Mouse (Mus musculus) lung, postnatal 25 days (tissue): ENCODE results near the gene Ubap1l.

Experiments used
- DNase-seq: peaks from one replicate; pipeline ENCODE4 v3.0.0; 2022; ENCODE audit warnings: low spot score

The Ubap1l gene

DNA sequence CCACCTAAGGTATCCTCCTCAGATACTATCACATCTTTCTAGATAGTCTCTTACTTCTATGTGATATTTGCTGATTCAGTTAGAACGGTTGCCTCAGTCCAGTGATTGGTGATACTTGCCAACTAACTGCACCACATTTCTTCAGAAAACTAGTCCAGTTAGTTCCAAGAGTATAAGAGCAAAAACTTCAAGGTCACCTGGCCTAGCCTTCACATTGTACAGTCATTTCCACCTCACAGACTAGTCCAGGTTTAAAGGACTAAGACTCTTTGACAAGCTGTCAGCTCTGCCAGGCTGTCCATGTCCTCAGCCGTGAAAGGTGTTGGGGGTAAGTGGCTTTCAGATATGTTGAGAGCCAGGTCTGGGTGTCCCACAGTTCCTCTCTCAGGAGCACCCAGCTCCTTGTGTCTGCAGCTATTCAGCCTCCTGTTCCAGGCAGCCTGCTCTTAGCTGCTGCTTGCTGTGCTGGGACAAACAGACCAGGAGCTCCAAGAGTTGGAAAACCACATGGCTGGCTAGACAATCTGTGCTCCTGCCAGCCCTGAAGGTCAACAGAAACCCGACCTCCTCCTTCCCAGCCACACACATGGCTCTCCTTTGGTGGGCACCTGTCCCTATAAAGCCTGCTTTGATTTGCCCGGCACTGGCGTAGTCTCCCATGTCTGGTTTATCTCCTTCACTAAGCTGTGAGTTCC is 13.8 kb downstream of the Ubap1l start:
- DNase-seq, result no peak

DNA sequence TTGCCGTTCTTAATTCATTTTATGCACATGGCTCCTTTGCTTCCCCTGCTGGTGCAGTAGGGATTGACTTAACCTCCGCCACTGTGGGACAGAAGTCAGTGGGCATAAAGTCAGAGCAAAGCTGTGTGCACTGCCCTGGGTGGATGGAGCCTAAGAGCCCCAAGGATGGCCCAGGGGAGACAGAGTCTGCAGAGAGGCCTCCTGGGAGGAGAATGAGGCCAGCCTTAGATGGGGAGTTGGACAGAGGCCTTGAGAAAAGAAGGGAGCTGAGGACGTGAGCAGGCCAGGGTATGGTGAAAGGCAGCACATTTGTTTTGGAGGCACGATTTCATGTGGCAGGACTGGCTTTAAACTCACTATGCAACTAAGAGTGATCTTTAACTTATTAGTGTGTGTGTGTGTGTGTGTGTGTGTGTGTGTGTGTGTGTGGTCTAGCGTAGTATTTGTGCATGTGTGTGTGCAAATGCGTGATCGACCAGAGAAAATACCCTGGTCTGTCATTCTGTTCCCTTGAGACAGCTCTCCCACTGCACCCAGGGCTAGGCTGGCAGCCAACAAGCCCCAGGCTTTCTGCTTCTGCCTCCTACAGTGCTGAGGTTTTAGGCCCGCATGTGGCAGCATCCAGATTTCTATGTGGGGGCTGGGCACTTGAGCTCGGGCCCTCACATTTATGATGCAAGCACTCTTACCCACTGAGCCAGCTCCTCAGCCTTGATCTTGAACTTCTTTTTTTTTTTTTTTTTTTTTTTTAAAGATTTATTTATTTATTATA is 14.5 kb downstream of the Ubap1l start:
- DNase-seq, result no peak

DNA sequence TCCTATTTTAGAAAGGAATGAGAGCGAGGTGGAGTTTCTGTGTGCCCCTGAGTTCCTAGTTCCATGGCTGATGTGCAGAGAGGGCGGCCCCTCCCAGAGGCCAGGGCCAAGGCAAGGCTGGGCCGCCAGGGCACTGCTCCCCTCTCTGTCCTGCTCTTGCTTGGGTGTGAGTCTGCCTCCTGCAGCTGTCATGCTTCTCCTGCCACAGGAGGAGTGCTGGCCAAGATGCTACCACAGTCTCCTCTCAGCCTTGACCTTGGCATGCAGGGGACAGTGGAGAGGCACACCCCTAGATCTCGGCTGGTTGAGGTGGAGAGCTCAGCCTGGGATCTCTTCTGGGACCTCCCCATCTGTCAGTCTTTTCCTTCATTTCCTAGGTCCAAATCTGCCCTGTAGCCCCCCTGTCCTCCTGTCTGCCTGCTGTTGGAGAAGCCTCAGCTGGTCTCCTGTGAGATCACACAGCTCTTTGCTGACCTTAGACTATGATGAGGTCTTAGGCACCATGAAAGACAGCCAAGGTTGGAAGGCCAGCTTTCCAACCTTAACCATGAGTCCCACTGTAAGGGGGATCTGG is 20.3 kb downstream of the Ubap1l start:
- DNase-seq, result peak; percentile 30

DNA sequence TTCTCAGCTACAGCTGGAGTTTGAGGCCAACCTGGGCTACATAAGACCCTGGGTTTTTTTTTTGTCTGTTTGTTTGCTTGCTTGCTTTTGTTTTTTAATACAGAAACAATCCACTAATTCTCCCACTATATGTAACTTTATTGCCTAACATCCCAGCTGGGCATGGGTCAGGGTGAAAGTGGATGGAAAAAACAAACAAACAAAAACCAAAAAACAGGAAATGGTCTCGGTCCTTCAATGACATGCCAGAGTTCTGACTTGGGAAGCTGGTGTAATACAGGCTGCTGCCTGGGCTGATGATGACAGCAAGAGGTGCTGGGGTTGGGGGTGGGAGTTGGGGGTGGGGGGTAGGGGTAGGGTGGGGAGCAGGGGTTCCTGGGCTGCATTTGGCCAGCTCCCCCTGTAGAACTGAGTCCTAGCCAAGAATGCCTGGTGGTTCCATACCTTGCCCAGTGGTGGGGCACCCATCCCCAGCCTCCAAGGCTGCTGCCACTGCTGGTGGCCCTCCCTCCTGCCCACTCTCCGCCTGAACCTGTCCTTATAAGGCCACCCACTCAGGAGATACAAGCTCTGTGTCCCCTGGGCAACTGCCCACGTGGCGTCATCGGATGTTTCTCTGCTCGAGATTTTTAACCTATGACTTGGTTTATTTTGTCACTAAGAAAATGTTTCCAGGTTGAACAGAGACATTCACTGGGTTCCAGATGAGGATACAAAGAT is 21.4 kb downstream of the Ubap1l start:
- DNase-seq, result no peak

DNA sequence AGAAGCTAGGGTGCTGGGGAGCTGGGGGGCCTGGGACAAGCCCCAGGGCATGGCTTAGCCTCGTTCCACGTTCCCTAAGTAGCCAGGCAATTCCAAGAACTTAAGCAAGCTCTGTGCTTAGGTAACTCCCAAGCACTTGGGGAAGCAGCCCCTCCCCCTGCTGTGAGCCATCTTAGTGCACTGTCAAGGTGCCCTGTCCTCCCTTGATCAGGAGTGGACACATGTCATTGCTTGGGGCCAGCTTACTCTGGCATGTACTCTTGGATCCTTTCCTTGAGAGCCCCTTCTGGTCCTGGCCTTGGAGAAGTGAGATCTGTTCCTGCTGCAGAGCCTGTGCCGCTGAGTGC is 21.9 kb downstream of the Ubap1l start:
- no peak for DNase-seq

DNA sequence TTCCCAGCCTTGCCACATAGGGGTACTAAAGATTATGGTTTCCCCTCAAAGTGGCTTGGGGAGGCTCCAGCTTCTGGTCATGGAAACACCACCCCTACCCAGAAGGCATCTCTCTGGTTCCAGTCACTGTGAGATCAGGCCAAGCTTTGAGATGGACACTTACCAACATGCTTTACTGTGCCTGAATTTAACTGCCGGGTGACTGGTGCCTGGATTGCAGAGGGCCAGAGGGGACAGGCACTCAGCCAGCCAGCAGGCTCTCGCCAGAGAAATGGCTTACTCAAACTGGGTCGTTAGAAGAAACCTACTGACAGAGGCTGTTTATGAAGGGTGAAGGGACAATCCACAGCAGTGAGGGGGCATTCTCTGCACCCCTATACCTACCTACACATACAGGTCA is 23.4 kb downstream of the Ubap1l start:
- peak; percentile 44 for DNase-seq

DNA sequence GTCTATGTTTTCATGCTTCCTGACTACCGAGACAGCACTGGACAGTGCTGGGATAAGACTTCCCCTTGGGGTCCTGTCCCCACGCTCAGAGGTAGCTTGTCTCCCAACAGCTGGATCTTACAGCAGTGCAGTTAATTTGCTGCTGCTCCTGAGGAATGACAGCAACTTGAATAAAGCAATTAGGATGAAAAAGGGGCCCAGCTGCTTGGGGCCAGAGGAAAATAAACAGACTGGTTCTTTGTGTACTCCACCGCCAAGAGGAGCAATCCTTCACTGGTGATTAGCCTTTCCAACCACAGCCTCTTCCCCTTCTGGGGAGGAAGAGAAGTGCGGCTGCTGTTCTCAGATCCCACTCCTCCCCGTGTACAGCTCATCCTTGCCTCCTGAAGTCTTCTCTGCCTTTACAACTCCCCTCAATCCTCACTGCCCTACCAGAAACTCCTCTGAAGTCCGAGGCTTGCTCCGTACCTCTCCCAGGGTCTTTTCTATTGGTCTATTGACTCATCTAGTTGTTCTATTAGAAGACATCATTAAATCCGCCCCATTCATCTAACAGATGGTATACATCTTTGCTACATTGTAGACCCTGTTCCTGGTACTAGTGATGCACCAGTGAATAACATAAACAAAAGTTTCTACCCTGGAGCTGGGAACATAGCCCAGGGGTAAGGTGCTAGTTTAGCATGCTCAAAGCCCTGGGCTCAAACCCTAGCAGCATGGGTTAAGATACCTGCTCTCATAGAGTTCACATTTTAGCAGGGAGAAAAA is 25.7 kb downstream of the Ubap1l start:
- DNase-seq, result peak; percentile 71

DNA sequence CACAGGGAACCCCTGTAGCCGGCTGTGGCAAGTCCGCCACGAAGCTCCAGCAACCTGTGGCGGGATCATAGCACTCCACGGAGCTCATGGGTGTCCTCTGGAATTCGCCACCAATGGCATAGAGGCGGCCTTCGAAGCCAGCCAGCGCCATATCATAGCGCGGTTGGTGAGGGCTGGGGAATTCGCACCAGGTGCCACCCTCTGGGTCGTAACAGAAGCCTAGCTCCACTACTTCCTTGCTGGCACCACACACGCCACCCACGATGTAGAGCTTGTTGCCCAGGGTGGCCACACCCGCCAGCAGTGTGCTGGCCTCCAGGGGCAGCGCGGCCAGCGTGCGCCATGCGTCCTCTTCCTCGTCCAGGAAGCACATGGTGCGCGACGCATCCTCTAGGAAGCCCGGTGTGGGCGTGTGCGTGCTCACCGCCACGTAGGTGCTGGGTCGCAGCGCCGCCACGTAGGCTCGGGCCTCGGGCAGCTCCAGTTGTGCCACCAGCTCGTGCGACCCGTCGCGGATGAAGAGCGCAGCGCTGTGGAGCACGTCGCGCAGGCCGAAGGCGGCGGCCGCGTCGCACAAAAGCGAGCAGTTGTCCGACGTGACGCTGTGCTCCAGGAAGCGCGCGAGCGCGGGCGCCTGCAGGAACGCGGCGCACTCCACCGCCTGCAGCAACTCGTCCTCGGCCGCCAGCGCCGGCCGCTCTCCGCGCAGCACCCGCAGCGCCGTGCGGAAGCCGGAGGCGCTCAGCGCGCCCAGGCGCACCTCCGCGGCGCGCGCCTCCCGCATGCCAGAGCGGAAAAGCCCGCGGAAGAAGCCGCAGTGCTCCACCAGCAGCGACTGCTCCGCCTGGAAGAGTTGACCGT is 30.1 kb downstream of the Ubap1l start:
- DNase-seq, result no peak

DNA sequence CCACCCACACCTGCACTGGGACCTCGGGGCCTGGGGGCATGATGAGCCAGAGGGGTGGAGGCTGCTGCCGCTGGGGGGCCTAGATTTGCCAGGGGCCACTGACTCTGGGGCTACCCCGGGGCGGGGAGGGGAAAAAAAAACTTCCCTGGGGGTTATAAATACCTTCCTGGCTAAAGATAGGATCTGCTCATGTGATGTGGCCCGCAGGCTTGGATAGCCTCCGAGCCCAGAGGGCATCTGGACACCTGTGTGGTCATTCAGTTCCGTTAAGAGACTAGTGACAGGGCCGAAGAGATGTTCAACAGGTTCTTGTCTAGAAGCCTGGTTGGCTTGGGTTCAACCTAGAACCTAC is 30.7 kb downstream of the Ubap1l start, which contains the start of gene Kbtbd13:
TSS of gene Kbtbd13 (minus strand) at position 40 of the 352 bp plus-strand sequence.
- DNase-seq, result no peak

DNA sequence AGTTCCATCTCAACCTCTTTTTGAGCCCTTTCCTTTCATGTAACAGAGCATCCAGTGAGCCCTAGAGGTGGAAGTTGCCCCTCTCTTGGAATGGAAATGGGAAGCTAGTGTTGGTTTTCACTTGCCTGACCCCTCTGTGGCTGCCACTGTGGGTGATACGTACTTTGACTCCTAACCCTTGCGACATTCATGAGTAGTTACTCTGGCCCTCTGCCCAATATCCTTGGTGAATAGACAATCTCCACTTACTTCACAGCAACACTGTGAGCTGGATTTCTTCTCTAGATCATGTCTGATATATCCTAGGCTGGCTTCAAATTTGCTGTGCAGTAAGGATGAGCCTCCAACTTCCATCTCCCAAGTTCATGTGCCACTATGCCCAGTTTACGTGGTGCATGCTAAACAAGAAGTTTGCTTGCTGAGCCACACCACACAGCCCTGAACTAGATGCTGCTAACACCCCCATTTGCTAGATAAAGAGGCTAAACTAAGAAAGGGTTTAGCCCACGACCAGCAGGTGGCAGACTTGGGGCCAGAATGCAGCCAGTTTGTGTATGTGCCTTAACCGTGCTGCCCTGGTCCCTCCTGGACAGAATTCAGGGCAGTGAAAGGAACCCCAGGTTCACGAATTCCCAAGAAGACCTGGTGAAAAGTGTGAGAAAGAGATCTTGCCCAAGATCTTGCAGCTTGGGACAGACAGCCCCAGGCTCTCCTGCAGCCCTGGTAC is 32.0 kb downstream of the Ubap1l start:
- peak; percentile 64 for DNase-seq

DNA sequence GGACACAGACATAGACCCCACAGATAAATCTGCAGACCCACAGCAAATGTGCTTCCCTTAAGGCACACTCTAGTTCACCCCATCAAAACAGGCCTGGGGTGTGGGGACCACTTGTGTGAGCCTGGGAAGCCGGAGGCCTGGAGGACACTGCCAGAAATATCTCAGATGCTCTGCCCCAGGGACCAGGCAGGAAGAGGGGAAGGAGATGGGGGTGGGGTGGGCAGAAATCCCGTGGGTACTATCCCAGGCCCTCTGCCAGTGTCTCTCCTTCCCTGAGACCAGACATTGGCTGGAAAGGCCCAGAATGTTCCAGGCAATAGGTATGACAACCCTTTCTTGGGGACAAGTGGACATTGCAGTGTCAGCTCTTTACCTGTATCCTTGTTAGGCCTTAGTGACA is 32.8 kb downstream of the Ubap1l start:
- no peak for DNase-seq

DNA sequence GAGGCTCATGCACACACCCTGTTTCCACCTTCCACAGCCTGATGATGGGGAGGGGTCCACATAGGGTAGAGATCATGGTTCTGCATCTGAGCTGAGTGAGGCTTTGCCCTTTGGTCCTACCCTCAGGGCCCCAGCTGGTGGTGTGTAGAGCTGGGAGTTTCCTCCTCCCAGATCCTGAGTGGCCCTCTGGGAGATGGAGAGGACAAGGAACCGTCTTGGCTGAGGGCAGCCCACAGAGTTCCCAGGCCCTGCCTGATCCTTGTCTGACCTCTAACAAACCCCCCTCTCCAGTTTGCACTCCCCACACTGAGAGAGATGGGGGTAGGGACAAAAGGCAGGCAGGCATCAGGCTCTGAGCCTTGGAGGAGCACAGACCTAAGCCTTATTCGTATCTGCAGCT is 33.5 kb downstream of the Ubap1l start:
- peak; percentile 36 for DNase-seq

DNA sequence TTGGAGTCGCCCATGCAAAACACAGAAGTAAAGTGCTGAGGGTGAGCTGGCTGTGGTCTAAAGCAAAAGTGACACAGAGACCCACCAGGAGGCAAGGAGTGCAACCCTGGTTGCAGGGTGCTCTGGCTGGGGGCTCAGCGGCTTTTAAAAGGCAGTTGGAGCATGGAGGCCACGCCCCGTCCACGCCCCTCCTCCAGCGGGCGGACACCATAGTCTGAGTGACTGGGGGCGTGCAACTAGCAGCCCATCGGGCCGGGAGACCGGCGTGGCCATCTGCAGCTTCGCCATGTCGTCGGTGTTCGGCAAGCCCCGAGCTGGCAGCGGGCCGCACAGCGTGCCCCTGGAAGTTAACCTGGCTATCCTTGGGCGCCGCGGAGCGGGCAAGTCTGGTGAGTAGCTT is 37.4 kb downstream of the Ubap1l start, which contains the start of gene Rasl12:
TSS of gene Rasl12 (plus strand) at position 228 of the 400 bp plus-strand sequence.
- peak; percentile 78 for DNase-seq

DNA sequence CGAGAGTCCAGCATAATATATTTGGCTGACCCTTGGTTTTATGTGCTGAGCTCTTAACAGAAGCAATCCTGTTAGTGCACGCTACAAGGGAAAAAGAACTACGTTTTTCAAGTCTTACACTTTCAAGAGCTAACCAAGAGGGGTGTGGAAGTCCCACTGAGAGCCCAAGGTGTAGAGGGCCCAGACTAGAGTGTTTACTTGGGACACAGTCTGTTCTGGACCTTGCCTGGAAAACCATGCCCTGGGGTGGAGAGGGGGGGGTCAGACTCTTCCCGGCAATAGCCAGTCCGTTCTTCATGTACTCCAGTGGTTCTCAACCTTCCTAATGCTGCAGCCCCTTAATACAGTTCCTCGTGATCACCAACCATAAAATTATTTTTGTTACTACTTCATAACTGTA is 39.1 kb downstream of the Ubap1l start:
- DNase-seq, result peak; percentile 84

DNA sequence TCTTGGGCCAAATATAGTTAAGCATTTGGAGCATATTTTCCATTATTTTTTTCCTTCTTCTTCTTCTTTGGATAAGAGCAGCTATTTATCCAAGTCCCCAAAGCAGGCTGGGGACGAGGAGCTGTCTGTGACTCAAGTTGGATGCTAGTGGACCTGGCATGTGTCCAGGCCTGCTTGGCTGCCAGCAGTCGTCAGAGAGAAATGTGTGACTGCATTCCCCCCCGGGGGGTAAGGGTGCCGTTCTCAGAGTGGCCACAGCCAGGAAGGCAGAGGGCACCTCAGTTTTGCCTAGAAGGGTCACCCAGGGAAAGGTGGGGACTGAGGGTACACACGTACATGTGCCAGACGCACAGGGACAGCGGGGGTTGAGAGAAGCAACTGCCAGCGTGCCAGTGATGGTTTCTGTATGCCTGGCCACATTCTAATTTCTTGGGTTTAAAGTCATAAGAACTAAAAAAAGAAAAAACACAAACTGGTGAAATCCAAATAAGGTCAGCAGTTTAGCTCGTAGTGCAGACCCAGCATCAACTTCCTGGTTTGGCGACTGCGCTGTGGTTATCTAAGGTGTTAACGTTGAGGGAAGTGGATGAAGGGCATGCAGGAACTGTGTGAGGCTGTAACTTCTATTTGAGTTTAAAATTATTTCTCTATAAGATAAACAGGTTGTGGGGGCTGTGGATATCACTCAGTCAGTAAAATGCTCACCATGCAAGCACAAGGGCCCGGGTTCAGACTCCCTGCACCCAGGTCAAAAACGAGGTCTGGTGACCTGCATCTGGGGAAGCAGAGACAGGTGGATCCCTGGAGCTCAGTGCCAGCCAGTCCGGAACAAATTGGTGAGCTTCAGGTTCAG is 43.7 kb downstream of the Ubap1l start:
- peak; percentile 84 for DNase-seq

DNA sequence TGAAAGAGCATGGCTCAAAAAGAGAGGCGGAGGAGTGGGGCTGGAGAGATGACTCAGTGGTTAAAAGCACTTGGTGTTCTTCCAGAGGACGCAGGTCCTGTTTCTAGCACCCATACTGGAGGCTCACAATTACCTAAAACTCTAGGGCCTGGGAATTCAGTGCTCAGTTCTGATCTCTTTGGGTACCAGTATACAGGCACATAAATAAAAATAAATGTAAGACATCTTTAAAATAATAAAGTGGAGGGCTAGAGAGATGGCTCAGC is 44.3 kb downstream of the Ubap1l start:
- DNase-seq, result peak; percentile 51

DNA sequence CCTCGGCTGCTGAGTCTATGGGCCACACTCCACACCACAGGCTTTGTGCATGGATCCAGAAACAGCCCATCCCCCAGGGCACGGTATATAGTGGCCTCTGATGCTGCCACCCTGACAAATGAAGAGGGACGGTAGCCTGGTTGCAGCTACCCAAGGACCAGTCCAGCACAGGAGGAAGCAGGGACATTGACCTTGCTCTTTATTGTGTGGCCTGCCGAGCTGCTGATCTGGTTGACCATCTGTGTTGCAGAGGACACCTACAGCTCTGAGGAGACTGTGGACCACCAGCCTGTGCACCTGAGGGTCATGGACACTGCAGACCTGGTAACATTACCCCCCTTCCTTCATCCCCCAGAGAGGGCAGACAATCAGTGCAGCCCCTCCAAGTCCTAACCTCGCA is 46.5 kb downstream of the Ubap1l start:
- DNase-seq, result no peak

DNA sequence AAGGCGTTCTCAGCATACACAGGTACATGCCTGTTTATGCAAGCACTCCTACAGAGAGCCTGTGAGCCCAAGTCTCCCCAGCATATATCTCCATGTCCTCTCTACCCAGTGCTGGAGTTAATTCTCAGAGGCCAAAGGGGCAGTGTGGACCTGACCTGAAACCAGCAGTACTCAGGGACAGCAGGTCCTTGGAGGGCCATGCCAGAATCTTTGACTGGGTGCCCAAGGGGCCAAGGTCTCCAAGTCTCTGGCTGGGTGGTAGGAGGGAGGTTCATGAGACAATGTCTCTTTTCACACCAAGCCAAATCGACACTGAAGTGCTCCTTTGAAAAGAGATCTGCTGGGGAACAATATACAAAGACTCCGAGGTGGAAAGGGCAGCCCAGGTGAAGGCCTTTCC is 47.0 kb downstream of the Ubap1l start:
- no peak for DNase-seq

DNA sequence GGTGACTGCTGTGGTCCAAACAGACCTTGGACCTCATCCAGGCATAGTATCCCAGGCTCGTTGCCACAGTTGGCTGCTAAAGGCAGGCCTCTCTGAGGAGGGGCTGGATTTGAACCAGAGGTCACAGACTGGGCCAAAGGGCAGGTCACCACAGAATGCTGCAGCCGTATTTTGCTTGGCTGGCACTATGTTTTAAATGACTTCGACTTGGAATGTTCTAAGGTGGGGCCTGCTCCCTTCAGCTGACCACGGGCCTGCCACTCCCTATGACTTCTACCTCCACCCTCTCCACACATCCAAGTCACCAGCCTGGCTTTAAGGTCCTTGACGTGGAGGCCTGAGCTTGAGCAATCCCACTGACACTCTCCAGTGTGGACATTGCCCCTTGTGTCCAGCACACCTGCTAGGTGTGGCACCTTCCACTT is 48.0 kb downstream of the Ubap1l start:
- DNase-seq, result peak; percentile 85

DNA sequence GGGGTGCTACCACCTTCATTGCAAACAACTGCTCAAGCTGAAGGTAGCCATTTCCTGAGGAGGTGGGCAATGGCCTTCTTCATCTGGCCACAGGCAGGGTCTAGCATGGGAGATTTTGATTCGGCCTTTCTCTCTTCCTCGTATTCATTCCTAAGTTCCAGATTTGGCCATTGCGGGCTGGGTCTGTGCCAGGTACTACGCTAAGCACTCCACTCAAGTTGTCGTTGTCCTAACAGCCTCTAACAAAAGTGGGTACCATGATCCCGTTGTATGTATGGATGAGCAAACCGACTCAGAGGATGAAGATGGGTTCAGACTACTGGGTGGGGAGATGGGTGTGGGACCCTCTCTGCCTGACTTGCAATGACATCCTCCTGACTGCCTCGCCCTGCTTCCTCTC is 49.5 kb downstream of the Ubap1l start:
- DNase-seq, result peak; percentile 44
